Mouse (Mus musculus) liver, embryonic 14.5 days (tissue): ENCODE data around the gene Hmg20b.

Experiments used
- CTCF ChIP-seq: IDR thresholded peaks from 2 replicates; pipeline ENCODE4 v1.5.1; 2016; ENCODE audit warnings: antibody characterized with exemption, low read depth, control low read depth
- EP300 ChIP-seq: IDR thresholded peaks from 2 replicates; pipeline ENCODE4 v1.6.1; 2016; ENCODE audit warnings: antibody characterized with exemption, low read depth

DNA sequence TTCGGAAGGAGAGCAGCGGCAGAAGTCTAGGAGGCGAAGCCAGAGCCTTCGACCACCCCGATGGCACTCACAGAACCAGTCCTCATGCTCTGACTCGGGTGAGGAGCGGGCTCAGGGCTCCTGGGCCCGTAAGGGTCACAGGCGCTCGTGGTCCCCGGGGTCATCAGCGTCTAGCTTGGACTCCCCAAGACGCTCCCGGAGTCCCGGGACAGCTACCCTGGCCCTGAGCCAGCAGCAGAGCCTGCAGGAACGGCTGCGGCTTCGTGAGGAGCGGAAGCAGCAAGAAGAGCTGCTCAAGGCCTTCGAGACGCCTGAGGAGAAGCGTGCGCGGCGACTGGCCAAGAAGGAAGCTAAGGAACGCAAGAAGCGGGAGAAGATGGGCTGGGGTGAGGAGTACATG is 27.8 kb downstream of the Hmg20b start:
- no peak for TF ChIP-seq CTCF
- TF ChIP-seq EP300, result no peak
